Mouse (Mus musculus): ENCODE measurements around the gene Cep295. TPM values are rescaled to one million over a fixed set of nuclear protein-coding genes. Genes with fewer than 3 reads are reported as not detected.
"Not testable (repeated sequence)": the region's sequence is repeated elsewhere in the genome, so short reads cannot be mapped to it uniquely, and the experiment has no call there.

Gene Cep295
- polyA plus RNA-seq, 1 experiment, result 19.9 TPM

GRCm38 (mm10) chr9:15308254-15308653 lies 49.3 kb downstream of the Cep295 start:
- Histone ChIP-seq H3K4me1 (ENCODE audit: control insufficient read depth, insufficient read depth, low read length) (peaks cover 3% of the 10 kb centered on the region; the same call in 1 of the 2 replicates), H3K27ac (ENCODE audit: insufficient read depth, low read length) (no peak overlapping the region)

GRCm38 (mm10) chr9:15307257-15307656 lies 50.3 kb downstream of the Cep295 start:
- Histone ChIP-seq H3K4me3 (ENCODE audit: insufficient read depth, low read length) (no peak overlapping the region; the same call in 1 of the 2 replicates), H3K4me1 (ENCODE audit: control insufficient read depth, insufficient read depth, low read length) (peaks cover 3% of the 10 kb centered on the region; the same call in 1 of the 2 replicates), H3K27ac (ENCODE audit: insufficient read depth, low read length) (no peak overlapping the region)
- TF ChIP-seq POLR2A (IDR thresholded peaks at IDR 0.05; ENCODE audit: extremely low read depth, insufficient read depth, low read length), result no peak
- TF ChIP-seq CTCF (IDR thresholded peaks at IDR 0.05; ENCODE audit: extremely low read depth, insufficient read depth, low read length), result no peak

More at GRCm38 (mm10) chr9:15308254-15308653, 49.3 kb downstream of the Cep295 start:
- no peak overlapping the region for H3K4me3 ChIP-seq (ENCODE audit: insufficient read depth, low read length)
- TF ChIP-seq CTCF (IDR thresholded peaks at IDR 0.05; ENCODE audit: extremely low read depth, insufficient read depth, low read length) (no peak), POLR2A (IDR thresholded peaks at IDR 0.05; ENCODE audit: extremely low read depth, insufficient read depth, low read length) (no peak)

DNA sequence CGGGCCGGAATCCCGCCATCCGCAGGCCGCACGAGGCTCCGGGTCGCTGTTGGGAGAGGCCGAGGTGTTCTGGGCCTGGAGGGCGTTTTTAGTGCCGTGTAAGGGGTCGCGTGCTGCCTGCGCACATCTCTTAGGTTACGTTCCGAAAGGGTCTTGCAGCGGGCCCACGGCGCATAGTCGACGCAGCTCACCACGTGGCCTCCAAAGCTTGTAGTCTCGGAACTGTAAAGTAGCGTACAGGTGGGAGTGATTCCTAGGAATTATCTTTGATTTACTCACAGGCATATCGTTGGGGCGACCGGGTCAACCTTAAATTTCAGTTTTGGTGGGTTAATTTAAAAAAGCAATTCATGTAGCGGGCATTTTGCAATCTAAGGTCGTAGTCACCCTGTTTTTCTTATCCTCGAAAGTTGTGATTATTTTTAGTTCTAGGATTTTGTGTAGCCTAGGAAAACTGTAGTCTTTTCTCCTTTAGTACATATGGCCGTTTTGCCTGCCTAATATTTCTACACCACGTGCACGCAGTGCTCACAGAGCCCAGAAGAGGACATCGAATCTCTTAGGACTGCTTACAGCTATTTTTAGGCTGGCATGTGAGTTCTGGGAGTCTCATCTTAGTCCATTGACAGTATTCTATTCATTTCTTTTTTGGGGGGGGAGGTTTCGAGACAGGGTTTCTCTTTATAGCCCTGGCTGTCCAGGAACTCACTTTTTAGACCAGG lies 51.0 kb downstream of the Cep295 start, which contains the start of gene 4931406C07Rik:
4931406C07Rik (minus strand) TSS at position 51 of the 722 bp plus-strand sequence.
- TF ChIP-seq POLR2A (IDR thresholded peaks at IDR 0.05; ENCODE audit: extremely low read depth, insufficient read depth, low read length) (no peak), CTCF (IDR thresholded peaks at IDR 0.05; ENCODE audit: extremely low read depth, insufficient read depth, low read length) (no peak)
- peak within 1 kb of the TSS; percentile 84 for H3K27ac ChIP-seq (ENCODE audit: insufficient read depth, low read length)
- H3K4me3 ChIP-seq (ENCODE audit: insufficient read depth, low read length), result peak within 1 kb of the TSS; percentile 82
- peaks cover 3% of the 10 kb centered on the region; the same call in 1 of the 2 replicates for H3K4me1 ChIP-seq (ENCODE audit: control insufficient read depth, insufficient read depth, low read length)

DNA sequence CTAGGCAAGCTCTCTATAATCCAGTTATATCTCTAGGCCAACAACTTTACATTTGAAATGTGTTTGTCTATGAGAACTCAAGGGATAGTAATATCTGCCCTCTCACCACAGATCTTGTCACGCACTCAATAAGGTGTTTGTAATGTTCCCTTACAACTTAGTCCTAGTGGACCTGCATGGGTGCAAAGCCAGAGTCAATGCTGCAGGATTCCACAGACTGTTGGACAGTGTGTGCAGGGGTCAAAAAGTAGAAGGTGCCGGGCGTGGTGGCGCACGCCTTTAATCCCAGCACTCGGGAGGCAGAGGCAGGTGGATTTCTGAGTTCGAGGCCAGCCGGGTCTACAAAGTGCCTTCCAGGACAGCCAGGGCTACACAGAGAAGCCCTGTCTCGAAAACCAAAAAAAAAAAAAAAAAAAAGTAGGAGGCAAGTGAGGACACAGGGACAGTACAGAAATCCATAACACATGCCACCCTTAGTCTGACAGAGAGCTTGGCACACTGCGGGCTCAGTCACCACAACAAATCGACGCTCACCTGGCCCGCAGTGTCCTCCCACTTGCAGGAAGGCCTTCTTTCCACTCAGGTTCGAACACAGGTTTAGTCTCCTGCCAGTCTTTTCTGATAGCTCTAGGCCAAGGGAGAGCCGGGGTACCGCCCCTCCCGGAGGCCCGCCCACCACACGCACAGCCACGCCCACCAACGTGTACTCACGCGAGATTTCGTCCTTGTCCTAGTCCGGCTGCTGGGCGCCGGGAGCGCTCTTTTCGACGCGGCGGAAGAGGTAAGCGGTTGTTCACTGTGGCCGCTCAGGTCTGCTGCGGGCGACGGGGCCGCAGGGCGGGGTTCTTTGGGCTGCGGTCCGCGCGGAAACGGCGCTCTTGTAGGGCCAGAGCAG lies 51.8 kb downstream of the Cep295 start, which contains the start of gene Taf1d:
Taf1d (plus strand) TSS at position 712 of the 895 bp plus-strand sequence.
- Histone ChIP-seq H3K27ac (ENCODE audit: insufficient read depth, low read length) (peak within 1 kb of the TSS; percentile 84), H3K4me3 (ENCODE audit: insufficient read depth, low read length) (peak within 1 kb of the TSS; percentile 82), H3K4me1 (ENCODE audit: control insufficient read depth, insufficient read depth, low read length) (peaks cover 3% of the 10 kb centered on the region; the same call in 1 of the 2 replicates)
- no peak for TF ChIP-seq CTCF (IDR thresholded peaks at IDR 0.05; ENCODE audit: extremely low read depth, insufficient read depth, low read length)
- TF ChIP-seq POLR2A (IDR thresholded peaks at IDR 0.05; ENCODE audit: extremely low read depth, insufficient read depth, low read length), result peak; percentile 94

DNA sequence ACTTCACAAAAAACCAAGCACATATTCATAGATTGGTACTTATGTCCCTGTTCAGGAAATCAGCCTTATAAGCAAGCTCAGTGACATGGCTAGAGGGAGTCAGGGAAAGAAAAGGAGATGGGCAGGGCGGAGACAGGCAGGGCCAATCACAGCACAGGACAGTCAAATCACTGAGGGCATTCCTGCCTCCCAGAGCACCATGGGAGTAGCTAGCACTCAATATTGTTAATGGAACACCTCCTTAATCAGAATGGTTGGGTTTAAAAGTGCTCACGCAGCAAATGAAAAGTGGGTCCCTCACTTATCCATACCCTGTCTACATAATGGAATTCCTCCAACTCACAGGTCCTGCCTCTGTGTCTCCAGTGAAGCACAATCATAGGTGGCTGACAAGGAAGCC lies 54.7 kb downstream of the Cep295 start:
- Histone ChIP-seq H3K4me1 (ENCODE audit: control insufficient read depth, insufficient read depth, low read length) (peaks cover 3% of the 10 kb centered on the region; the same call in 1 of the 2 replicates), H3K4me3 (ENCODE audit: insufficient read depth, low read length) (no peak overlapping the region), H3K27ac (ENCODE audit: insufficient read depth, low read length) (no peak overlapping the region)
- TF ChIP-seq CTCF (IDR thresholded peaks at IDR 0.05; ENCODE audit: extremely low read depth, insufficient read depth, low read length) (no peak), POLR2A (IDR thresholded peaks at IDR 0.05; ENCODE audit: extremely low read depth, insufficient read depth, low read length) (no peak)

DNA sequence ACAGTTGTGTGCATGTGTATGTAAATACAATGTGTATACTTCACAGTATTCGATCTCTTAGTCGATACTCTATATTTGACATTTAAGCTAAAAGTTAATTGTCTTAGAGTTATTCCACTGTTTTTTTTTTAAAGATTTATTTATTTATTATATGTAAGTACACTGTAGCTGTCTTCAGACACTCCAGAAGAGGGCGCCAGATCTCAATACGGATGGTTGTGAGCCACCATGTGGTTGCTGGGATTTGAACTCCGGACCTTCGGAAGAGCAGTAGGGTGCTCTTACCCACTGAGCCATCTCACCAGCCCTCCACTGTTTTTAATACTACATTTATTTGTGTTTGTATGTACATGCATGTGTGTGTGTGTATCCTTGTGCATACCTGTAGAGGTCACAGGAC lies 55.6 kb downstream of the Cep295 start:
- not testable (repeated sequence) for H3K4me3 ChIP-seq (ENCODE audit: insufficient read depth, low read length); H3K27ac ChIP-seq (ENCODE audit: insufficient read depth, low read length); H3K4me1 ChIP-seq (ENCODE audit: control insufficient read depth, insufficient read depth, low read length)

DNA sequence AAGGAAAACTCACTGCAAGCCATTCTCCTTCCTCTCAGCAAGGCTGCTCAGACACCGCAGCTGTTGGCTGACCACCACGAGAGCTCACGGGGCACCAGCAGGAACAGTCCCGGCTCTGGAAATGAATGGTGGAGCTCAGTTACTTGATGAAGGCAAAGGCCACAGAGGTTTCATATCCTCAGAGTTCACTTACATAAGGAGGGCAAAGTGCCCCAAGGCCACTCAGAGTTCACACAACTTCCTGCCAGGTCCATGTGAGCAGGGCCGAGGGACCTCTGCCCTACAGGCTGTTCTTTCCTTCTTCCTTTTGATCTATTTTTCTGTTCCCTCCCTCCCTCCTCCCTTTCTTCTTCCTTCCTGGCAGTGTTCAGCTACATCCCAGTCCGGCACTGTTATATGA lies 56.2 kb downstream of the Cep295 start:
- TF ChIP-seq CTCF (IDR thresholded peaks at IDR 0.05; ENCODE audit: extremely low read depth, insufficient read depth, low read length), result no peak
- TF ChIP-seq POLR2A (IDR thresholded peaks at IDR 0.05; ENCODE audit: extremely low read depth, insufficient read depth, low read length), result no peak
- H3K4me3 ChIP-seq (ENCODE audit: insufficient read depth, low read length), result no peak overlapping the region; the same call in 1 of the 2 replicates
- H3K4me1 ChIP-seq (ENCODE audit: control insufficient read depth, insufficient read depth, low read length), result no peaks in the 10 kb centered on the region
- peak overlapping the region; percentile 64 for H3K27ac ChIP-seq (ENCODE audit: insufficient read depth, low read length)

GRCm38 (mm10) chr9:15300056-15300455 lies 57.5 kb downstream of the Cep295 start:
- Histone ChIP-seq H3K4me1 (ENCODE audit: control insufficient read depth, insufficient read depth, low read length) (no peaks in the 10 kb centered on the region), H3K4me3 (ENCODE audit: insufficient read depth, low read length) (no peak overlapping the region), H3K27ac (ENCODE audit: insufficient read depth, low read length) (no peak overlapping the region)
- TF ChIP-seq CTCF (IDR thresholded peaks at IDR 0.05; ENCODE audit: extremely low read depth, insufficient read depth, low read length) (no peak), POLR2A (IDR thresholded peaks at IDR 0.05; ENCODE audit: extremely low read depth, insufficient read depth, low read length) (no peak)

- no peak for TF ChIP-seq CTCF (IDR thresholded peaks at IDR 0.05; ENCODE audit: extremely low read depth, insufficient read depth, low read length)
- no peak for TF ChIP-seq POLR2A (IDR thresholded peaks at IDR 0.05; ENCODE audit: extremely low read depth, insufficient read depth, low read length)
- Histone ChIP-seq H3K4me1 (ENCODE audit: control insufficient read depth, insufficient read depth, low read length) (no peaks in the 10 kb centered on the region), H3K4me3 (ENCODE audit: insufficient read depth, low read length) (no peak overlapping the region), H3K27ac (ENCODE audit: insufficient read depth, low read length) (no peak overlapping the region)
Observed at GRCm38 (mm10) chr9:15298451-15298850, 59.1 kb downstream of the Cep295 start.

Data from cortical plate, adult 2 months (tissue).